Mouse (Mus musculus): Measurements from ENCODE around the gene Fry. TPM values are rescaled to one million over a fixed set of nuclear protein-coding genes. Genes with fewer than 3 reads are reported as not detected.
"Not testable (repeated sequence)": the region's sequence is repeated elsewhere in the genome, so short reads cannot be mapped to it uniquely, and the experiment has no call there.

Gene Fry
- total RNA-seq, 2 experiments from 2014 or later: 77.1 to 89.4 TPM

- DNase-seq: no peak
These were observed 338.9 kb downstream of the Fry start for GRCm38 (mm10) chr5:150457165-150457903.

GRCm38 (mm10) chr5:150457904-150458739, 339.7 kb downstream of the Fry start:
- no peak for DNase-seq

- no peak for DNase-seq
These were observed 341.4 kb downstream of the Fry start for GRCm38 (mm10) chr5:150459801-150460200.

- no peak for DNase-seq
These were observed 346.3 kb downstream of the Fry start for GRCm38 (mm10) chr5:150464721-150465120.

- DNase-seq: no peak
These were observed 346.8 kb downstream of the Fry start for GRCm38 (mm10) chr5:150465218-150465617.

GRCm38 (mm10) chr5:150466132-150466531, 347.7 kb downstream of the Fry start:
- peak; percentile 79 for DNase-seq

- DNase-seq: no peak
These were observed 350.0 kb downstream of the Fry start for GRCm38 (mm10) chr5:150468431-150468830.

- no peak for DNase-seq
These were observed 358.9 kb downstream of the Fry start for GRCm38 (mm10) chr5:150477364-150477763.

GRCm38 (mm10) chr5:150478612-150479011, 360.2 kb downstream of the Fry start:
- DNase-seq: no peak

- DNase-seq: peak; percentile 26
These were observed 366.8 kb downstream of the Fry start for GRCm38 (mm10) chr5:150485198-150485597.

GRCm38 (mm10) chr5:150490285-150490684, 371.8 kb downstream of the Fry start:
- DNase-seq: no peak

- no peak for DNase-seq
These were observed 372.4 kb downstream of the Fry start for GRCm38 (mm10) chr5:150490821-150491220.

GRCm38 (mm10) chr5:150491573-150492173, 373.2 kb downstream of the Fry start:
- DNase-seq: not testable (repeated sequence)

- peak; percentile 55 for DNase-seq
These were observed 377.3 kb downstream of the Fry start for GRCm38 (mm10) chr5:150495792-150496191.

GRCm38 (mm10) chr5:150510451-150511225, 392.2 kb downstream of the Fry start:
- DNase-seq: no peak

GRCm38 (mm10) chr5:150513264-150513663, 394.8 kb downstream of the Fry start:
- no peak for DNase-seq

GRCm38 (mm10) chr5:150514027-150514426, 395.6 kb downstream of the Fry start:
- no peak for DNase-seq

GRCm38 (mm10) chr5:150518064-150518463, 399.6 kb downstream of the Fry start, which contains the start of gene Zar1l:
Gene Zar1l (minus strand): TSS chr5:150518164.
- DNase-seq: no peak

GRCm38 (mm10) chr5:150519551-150519950, 401.1 kb downstream of the Fry start:
- no peak for DNase-seq

GRCm38 (mm10) chr5:150521937-150522866, 403.8 kb downstream of the Fry start, which contains the start of gene Brca2:
Gene Brca2 (plus strand): TSS chr5:150522630.
- peak; percentile 95 for DNase-seq

- no peak for DNase-seq
These were observed 404.4 kb downstream of the Fry start for GRCm38 (mm10) chr5:150522867-150523234.

Data from gastrocnemius, postnatal 10 days (tissue).